Mouse (Mus musculus) skeletal muscle tissue, adult 2 months (tissue): ENCODE data around the gene Zfp575.

Source experiments
- DNase-seq: peaks from one replicate; pipeline ENCODE4 v3.0.0-alpha.2; 2012; ENCODE audit warnings: low read depth, low spot score

Gene Zfp575

DNA sequence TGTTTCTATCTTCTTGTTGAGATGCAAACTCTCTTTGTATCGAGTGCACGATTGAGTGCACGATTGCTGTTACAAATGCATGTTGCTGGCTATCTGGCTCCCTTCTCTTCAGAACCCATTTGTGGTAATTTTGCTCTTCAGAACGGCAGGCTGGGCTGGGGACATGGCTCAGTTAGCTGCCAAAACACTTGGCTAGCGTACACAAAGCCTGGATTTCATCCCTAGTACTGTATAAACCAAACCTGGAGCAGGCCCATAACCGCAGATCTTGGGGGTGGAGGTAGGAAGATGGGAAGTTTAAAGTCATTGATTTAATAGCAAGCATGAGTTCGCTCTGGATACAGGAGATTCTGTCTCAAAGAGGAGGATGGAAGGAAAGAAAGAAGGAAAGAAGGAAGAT lies 18.1 kb upstream of the Zfp575 start:
- no peak for DNase-seq

- DNase-seq = peak; percentile 87
Measured at GRCm38 (mm10) chr7:24600941-24601597, 13.6 kb upstream of the Zfp575 start.

- no peak for DNase-seq
Measured at GRCm38 (mm10) chr7:24599211-24600067, 12.0 kb upstream of the Zfp575 start.

DNA sequence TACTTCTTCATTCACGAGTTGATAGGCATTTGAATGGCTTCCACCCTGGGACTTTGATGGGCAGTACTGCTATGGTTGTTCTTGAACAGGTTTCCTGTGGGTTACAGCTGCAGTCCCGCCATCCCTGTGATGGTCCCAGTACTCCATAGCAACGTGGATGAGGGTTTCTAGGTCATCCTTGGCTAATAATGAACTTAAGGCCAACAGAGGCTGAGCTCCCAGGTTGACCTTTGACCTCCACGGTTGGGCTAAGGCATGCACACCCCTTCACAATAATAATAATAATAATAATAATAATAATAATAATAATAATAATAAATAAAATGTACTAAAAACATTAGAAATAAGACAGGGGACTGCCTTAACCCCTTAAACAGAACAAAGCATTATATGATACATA lies 10.7 kb upstream of the Zfp575 start:
- DNase-seq = no peak

- DNase-seq = no peak
Measured at GRCm38 (mm10) chr7:24595464-24595863, 8.0 kb upstream of the Zfp575 start.

GRCm38 (mm10) chr7:24594309-24594803 lies 6.9 kb upstream of the Zfp575 start:
- no peak for DNase-seq

- DNase-seq = peak; percentile 54
Measured at GRCm38 (mm10) chr7:24593621-24594308, 6.3 kb upstream of the Zfp575 start.

GRCm38 (mm10) chr7:24592781-24593180 lies 5.3 kb upstream of the Zfp575 start:
- DNase-seq = no peak

- DNase-seq = no peak
Measured at GRCm38 (mm10) chr7:24592163-24592562, 4.7 kb upstream of the Zfp575 start.

GRCm38 (mm10) chr7:24591735-24592134 lies 4.3 kb upstream of the Zfp575 start:
- no peak for DNase-seq

GRCm38 (mm10) chr7:24588336-24588735 lies 895 bp upstream of the Zfp575 start:
- no peak for DNase-seq

- no peak for DNase-seq
Measured at GRCm38 (mm10) chr7:24586828-24587227, 613 bp downstream of the Zfp575 start.

DNA sequence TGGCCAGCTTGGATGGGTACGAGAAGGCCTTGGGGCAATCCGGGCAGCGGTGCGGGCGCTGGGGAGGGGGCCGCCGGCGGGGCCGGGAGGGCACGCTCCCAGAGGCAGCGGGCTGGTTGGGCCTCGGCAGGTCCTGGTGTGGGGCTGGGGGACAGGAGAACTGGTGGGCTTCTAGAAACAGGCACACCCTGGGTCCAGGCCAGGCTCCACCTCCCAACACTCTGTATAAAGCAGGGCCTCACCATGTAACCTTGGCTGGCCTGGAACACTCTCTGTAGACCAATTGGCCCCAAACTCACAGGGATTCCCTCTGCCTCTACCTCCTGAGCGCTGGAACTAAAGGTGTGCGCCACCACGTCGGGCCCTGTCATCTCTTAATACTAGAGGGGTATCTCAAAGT lies 1.4 kb downstream of the Zfp575 start:
- DNase-seq = no peak

GRCm38 (mm10) chr7:24584876-24585275 lies 2.6 kb downstream of the Zfp575 start:
- no peak for DNase-seq

DNA sequence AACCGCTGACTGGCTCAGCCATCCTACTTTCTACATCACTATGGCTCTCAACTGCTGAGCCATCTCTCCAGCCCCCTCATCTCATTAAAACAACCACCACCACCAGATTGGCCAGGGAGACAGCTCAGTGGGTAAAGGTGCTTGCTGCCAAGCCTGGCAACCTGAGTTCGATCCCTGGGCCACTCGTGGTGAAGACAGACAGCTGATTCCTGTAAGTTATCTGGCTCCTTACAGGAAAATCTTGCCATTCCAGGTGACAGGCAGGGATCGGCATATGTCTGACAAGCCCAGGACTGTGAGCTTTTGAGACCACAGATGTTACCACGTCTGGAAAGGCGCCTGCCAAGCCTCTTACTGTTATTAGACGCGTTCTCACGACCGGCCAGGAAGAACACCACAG lies 9.6 kb downstream of the Zfp575 start:
- no peak for DNase-seq

- no peak for DNase-seq
Measured at GRCm38 (mm10) chr7:24574224-24574796, 13.1 kb downstream of the Zfp575 start.

DNA sequence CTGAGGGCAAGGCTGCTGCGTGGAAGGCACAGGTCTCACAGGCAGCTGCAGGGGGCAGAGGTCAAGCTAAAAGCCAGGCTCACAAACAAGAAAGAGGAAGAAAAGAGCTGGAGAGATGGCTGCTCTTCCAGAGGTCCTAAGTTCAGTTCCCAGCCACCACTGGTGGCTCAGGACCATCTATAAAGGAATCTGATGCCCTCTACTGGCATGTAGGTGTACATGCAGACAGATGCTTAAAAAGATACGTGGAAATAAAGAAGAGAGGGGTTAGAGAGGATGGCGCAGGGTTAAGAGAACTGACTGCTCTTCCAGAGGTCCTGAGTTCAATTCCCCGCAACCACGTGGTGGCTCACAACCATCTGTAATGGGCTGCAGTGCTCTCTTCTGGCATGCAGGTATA lies 15.0 kb downstream of the Zfp575 start:
- DNase-seq = no peak

DNA sequence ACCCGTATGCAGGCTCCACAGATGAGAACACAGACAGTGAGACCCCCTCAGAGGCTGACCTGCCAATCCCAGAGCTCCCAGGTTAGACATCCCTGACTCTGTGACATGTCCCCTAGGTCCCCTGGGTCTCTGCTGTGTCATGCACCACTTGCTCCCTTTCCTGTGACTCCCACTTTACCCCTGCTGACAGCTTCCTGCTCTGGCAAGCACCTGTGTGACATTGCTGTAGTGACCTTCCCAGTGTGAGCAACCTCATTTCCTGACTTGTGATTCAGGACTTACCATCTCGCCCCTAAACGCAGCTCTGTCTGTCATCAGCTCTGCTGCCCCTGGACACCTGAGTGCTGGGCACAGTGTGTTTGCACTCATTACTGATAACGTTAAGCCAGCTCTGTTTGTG lies 16.4 kb downstream of the Zfp575 start:
- DNase-seq = no peak

- no peak for DNase-seq
Measured at GRCm38 (mm10) chr7:24568512-24568911, 18.9 kb downstream of the Zfp575 start.

DNA sequence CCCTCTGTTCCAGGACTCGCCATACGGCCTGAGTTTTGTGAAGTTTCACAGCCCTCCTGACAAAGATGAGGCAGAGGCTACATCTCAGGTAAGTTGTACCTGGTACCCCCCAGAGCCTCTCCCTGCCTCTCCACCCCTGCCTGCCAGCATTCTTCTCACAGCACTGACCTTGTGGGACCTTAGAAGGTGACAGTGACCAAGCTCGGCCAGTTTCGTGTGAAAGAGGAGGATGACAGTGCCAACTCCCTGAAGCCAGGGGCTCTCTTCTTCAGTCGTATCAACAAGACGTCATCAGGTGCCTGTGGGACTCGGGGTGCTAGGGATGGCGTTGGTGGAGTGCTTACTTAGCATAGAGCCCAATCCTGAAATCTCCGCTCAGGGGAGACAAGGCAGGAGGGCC lies 21.2 kb downstream of the Zfp575 start:
- DNase-seq = no peak

DNA sequence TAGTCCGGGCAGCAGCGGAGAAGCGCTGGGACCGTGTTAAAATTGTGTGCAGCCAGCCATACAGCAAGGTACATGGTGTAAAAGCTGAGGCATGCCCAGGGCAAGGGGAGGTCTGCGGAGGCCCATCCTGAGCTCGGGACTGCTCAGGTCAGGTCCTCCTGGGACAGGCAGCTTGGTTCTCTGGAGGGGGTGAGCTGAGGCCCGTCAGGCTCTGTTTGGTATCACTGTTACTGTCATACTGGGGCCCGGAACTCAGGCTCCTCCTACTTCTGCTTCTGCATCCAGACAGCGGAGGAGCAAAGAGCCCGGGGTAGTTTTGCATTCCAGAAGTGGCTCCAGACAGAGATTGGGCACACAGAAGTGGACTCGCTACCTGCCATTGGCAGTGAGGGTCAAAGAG lies 21.8 kb downstream of the Zfp575 start:
- no peak for DNase-seq
